Mouse (Mus musculus): ENCODE measurements around the gene Cst12.

- no peak for TF ChIP-seq CTCF (IDR thresholded peaks at IDR 0.05; ENCODE audit: insufficient read depth, low read depth, low read length)
- no peak for TF ChIP-seq POLR2A (IDR thresholded peaks at IDR 0.05; ENCODE audit: insufficient read depth, low read depth, low read length)
Measured at GRCm38 (mm10) chr2:148825986-148826385, 36.8 kb downstream of the Cst12 start.
